Mouse (Mus musculus): ENCODE measurements around the gene Camp.

Camp gene

GRCm38 (mm10) chr9:109849312-109849758, at the start of gene Camp:
Gene Camp, minus strand, starts transcription at chr9:109849617.
- no peak for DNase-seq (ENCODE audit: low spot score in 2 of 2)

GRCm38 (mm10) chr9:109898027-109898426, 48.6 kb upstream of the Camp start:
- DNase-seq (ENCODE audit: low spot score in 2 of 2) = no peak

- no peak for DNase-seq (ENCODE audit: low spot score in 2 of 2)
Measured at GRCm38 (mm10) chr9:109896253-109897150, 47.1 kb upstream of the Camp start.

- no peak for DNase-seq (ENCODE audit: low spot score in 2 of 2)
Measured at GRCm38 (mm10) chr9:109895593-109895992, 46.2 kb upstream of the Camp start.

GRCm38 (mm10) chr9:109894413-109895090, 45.1 kb upstream of the Camp start:
- peak; percentile 42 to 63 for DNase-seq (ENCODE audit: low spot score in 2 of 2)

- DNase-seq (ENCODE audit: low spot score in 2 of 2) = peak; percentile 41 to 70
Measured at GRCm38 (mm10) chr9:109892651-109893250, 43.3 kb upstream of the Camp start.

- no peak for DNase-seq (ENCODE audit: low spot score in 2 of 2)
Measured at GRCm38 (mm10) chr9:109891501-109891900, 42.1 kb upstream of the Camp start.

GRCm38 (mm10) chr9:109887321-109887720, 37.9 kb upstream of the Camp start:
- no peak for DNase-seq (ENCODE audit: low spot score in 2 of 2)

- no peak for DNase-seq (ENCODE audit: low spot score in 2 of 2)
Measured at GRCm38 (mm10) chr9:109886259-109886658, 36.8 kb upstream of the Camp start.

- no peak for DNase-seq (ENCODE audit: low spot score in 2 of 2)
Measured at GRCm38 (mm10) chr9:109879305-109879704, 29.9 kb upstream of the Camp start.

- DNase-seq (ENCODE audit: low spot score in 2 of 2) = no peak
Measured at GRCm38 (mm10) chr9:109877666-109878065, 28.2 kb upstream of the Camp start.

GRCm38 (mm10) chr9:109876756-109877155, 27.3 kb upstream of the Camp start:
- no peak for DNase-seq (ENCODE audit: low spot score in 2 of 2)

- peak; percentile 24 to 31 for DNase-seq (ENCODE audit: low spot score in 2 of 2)
Measured at GRCm38 (mm10) chr9:109875695-109876601, 26.5 kb upstream of the Camp start.

GRCm38 (mm10) chr9:109874797-109875691, 25.6 kb upstream of the Camp start, which contains the start of gene Cdc25a:
Gene Cdc25a, plus strand, starts transcription at chr9:109875579.
- peak; percentile 96 to 97 for DNase-seq (ENCODE audit: low spot score in 2 of 2)

GRCm38 (mm10) chr9:109870983-109871572, 21.7 kb upstream of the Camp start:
- no peak for DNase-seq (ENCODE audit: low spot score in 2 of 2)

GRCm38 (mm10) chr9:109866218-109866617, 16.8 kb upstream of the Camp start:
- DNase-seq (ENCODE audit: low spot score in 2 of 2) = no peak

- DNase-seq (ENCODE audit: low spot score in 2 of 2) = no peak
Measured at GRCm38 (mm10) chr9:109863085-109863484, 13.7 kb upstream of the Camp start.

GRCm38 (mm10) chr9:109862397-109863044, 13.1 kb upstream of the Camp start:
- peak; percentile 35 to 74 for DNase-seq (ENCODE audit: low spot score in 2 of 2)

GRCm38 (mm10) chr9:109855947-109856346, 6.5 kb upstream of the Camp start:
- no peak for DNase-seq (ENCODE audit: low spot score in 2 of 2)
